Mouse (Mus musculus): Measurements from ENCODE around the gene Prss22. TPM values are rescaled to one million over a fixed set of nuclear protein-coding genes. Genes with fewer than 3 reads are reported as not detected.

The Prss22 gene
- total and polyA plus RNA-seq, 2 experiments from 2014 or later = not detected

- Histone ChIP-seq H3K4me1 (ENCODE audit: insufficient read depth, low read length) (no peaks in the 10 kb centered on the region), H3K36me3 (ENCODE audit: insufficient read depth, low read length) (no peaks in the 10 kb centered on the region), H3K27ac (ENCODE audit: low read depth, low read length) (no peak overlapping the region), H3K9me3 (ENCODE audit: low read length) (no peaks in the 10 kb centered on the region), H3K27me3 (ENCODE audit: insufficient read depth, low read length) (no peaks in the 10 kb centered on the region), H3K4me3 (ENCODE audit: low read depth, low read length) (no peak overlapping the region), H3K4me2 (ENCODE audit: low read depth, low read length, poor library complexity, severe bottlenecking) (no peak overlapping the region), H3K9ac (replicated peaks; ENCODE audit: low read length, poor library complexity, severe bottlenecking) (no peak overlapping the region)
- no peak for ATAC-seq (ENCODE audit: low FRiP score)
- 71% methylated on average over 7 of the region's 7 CpGs for WGBS
- TF ChIP-seq CTCF (IDR thresholded peaks at IDR 0.05) = no peak
- no peak for DNase-seq (ENCODE audit: low spot score)
Observed at GRCm38 (mm10) chr17:23994667-23995066, 3.2 kb downstream of the Prss22 start.

- peak; percentile 95 for DNase-seq (ENCODE audit: low spot score)
- Histone ChIP-seq H3K27ac (ENCODE audit: low read depth, low read length) (0 out of 2 replicates have a peak overlapping the region, but pooled peaks have one; percentile 44), H3K27me3 (ENCODE audit: insufficient read depth, low read length) (no peaks in the 10 kb centered on the region), H3K9ac (replicated peaks; ENCODE audit: low read length, poor library complexity, severe bottlenecking) (peak overlapping the region; percentile 59), H3K4me3 (ENCODE audit: low read depth, low read length) (peak overlapping the region; percentile 23; the same call in 1 of the 2 replicates), H3K9me3 (ENCODE audit: low read length) (no peaks in the 10 kb centered on the region), H3K4me2 (ENCODE audit: low read depth, low read length, poor library complexity, severe bottlenecking) (peak overlapping the region; percentile 56), H3K36me3 (ENCODE audit: insufficient read depth, low read length) (no peaks in the 10 kb centered on the region), H3K4me1 (ENCODE audit: insufficient read depth, low read length) (no peaks in the 10 kb centered on the region)
- WGBS = 9% methylated on average over 31 of the region's 31 CpGs
- peak; percentile 83 for ATAC-seq (ENCODE audit: low FRiP score)
- TF ChIP-seq CTCF (IDR thresholded peaks at IDR 0.05) = peak; percentile 86
Observed at GRCm38 (mm10) chr17:23993559-23994428, 4.1 kb downstream of the Prss22 start.

DNA sequence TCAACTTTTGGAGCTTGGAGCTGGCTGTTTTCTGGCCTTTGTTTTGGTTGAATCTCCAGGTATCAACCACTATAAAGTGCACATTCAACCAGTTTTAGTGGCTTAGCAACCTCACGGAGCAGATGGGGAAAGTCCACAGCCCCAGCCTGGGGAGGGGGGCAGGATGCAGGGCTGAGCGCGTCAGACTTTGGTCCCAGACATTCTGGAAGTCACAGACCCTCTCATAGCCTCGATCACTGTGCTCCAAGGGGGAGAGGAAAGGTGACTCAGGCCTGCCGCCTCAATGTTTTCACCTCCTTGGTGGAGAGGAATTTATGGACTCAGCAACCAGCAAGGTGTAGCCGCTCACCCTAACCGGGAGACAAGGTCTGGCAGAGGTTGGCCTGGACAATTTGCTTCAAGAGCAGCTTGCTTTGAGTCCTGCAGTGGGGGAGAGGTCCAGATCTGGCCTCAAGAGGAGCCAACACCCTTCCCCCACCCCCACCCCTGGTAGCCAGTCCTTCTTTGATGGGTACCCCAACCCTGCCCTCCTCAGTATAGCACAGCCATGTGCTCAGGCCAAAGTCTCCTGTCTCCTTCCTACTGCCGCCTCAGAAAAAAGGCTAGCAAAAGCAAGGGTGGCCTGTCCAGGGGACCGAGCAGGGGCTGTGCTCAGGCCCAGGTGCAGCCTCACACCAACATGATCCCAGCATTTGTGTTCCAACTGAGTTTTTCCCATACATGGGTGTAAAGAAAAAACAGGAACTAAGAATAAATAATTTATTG lies 4.9 kb downstream of the Prss22 start:
- no peaks in the 10 kb centered on the region for H3K4me1 ChIP-seq (ENCODE audit: insufficient read depth, low read length)
- no peaks in the 10 kb centered on the region for H3K27me3 ChIP-seq (ENCODE audit: insufficient read depth, low read length)
- TF ChIP-seq CTCF (IDR thresholded peaks at IDR 0.05) = no peak
- no peak overlapping the region for H3K4me3 ChIP-seq (ENCODE audit: low read depth, low read length)
- peak overlapping the region; percentile 44; the same call in 1 of the 2 replicates for H3K27ac ChIP-seq (ENCODE audit: low read depth, low read length)
- no peaks in the 10 kb centered on the region for H3K36me3 ChIP-seq (ENCODE audit: insufficient read depth, low read length)
- no peak for DNase-seq (ENCODE audit: low spot score)
- H3K4me2 ChIP-seq (ENCODE audit: low read depth, low read length, poor library complexity, severe bottlenecking) = peak overlapping the region; percentile 56
- H3K9me3 ChIP-seq (ENCODE audit: low read length) = no peaks in the 10 kb centered on the region
- H3K9ac ChIP-seq (replicated peaks; ENCODE audit: low read length, poor library complexity, severe bottlenecking) = no peak overlapping the region
- 69% methylated on average over 9 of the region's 9 CpGs for WGBS
- peak; percentile 68 for ATAC-seq (ENCODE audit: low FRiP score)

DNA sequence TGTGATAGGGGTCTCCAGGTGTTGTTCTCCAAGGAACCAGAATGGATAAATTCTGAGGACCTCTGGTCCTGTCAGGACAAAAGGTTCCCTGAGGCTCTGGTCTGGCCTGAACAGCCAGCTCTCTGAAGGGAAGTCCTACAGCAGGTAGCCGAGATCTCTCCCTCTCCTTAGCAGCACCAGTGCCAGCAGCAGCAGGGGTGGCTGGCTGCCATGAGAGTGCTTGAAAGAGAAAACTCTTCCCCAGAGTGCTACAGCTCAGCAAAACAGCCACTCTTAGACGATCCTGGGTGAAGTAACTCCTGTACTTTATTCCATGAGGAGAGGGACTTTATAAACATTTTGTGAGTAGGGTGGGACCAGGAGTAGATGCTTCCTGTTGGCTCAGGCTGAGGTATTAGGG lies 8.1 kb downstream of the Prss22 start:
- TF ChIP-seq CTCF (IDR thresholded peaks at IDR 0.05) = no peak
- WGBS = 48% methylated on average over 2 of the region's 2 CpGs

GRCm38 (mm10) chr17:23984989-23985388 lies 12.9 kb downstream of the Prss22 start:
- no peak for ATAC-seq (ENCODE audit: low FRiP score)
- Histone ChIP-seq H3K4me1 (ENCODE audit: insufficient read depth, low read length) (no peaks in the 10 kb centered on the region), H3K4me3 (ENCODE audit: low read depth, low read length) (no peak overlapping the region), H3K27me3 (ENCODE audit: insufficient read depth, low read length) (no peaks in the 10 kb centered on the region), H3K27ac (ENCODE audit: low read depth, low read length) (no peak overlapping the region), H3K9ac (replicated peaks; ENCODE audit: low read length, poor library complexity, severe bottlenecking) (no peak overlapping the region), H3K9me3 (ENCODE audit: low read length) (no peaks in the 10 kb centered on the region), H3K4me2 (ENCODE audit: low read depth, low read length, poor library complexity, severe bottlenecking) (no peak overlapping the region), H3K36me3 (ENCODE audit: insufficient read depth, low read length) (no peaks in the 10 kb centered on the region)
- DNase-seq (ENCODE audit: low spot score) = no peak
- WGBS = 83% methylated on average over 1 of the region's 1 CpGs
- TF ChIP-seq CTCF (IDR thresholded peaks at IDR 0.05) = no peak

More for the DNA sequence above, 8.1 kb downstream of the Prss22 start:
- H3K9ac ChIP-seq (replicated peaks; ENCODE audit: low read length, poor library complexity, severe bottlenecking) = no peak overlapping the region
- no peaks in the 10 kb centered on the region for H3K9me3 ChIP-seq (ENCODE audit: low read length)
- H3K4me1 ChIP-seq (ENCODE audit: insufficient read depth, low read length) = no peaks in the 10 kb centered on the region
- H3K36me3 ChIP-seq (ENCODE audit: insufficient read depth, low read length) = no peaks in the 10 kb centered on the region
- no peak overlapping the region for H3K4me3 ChIP-seq (ENCODE audit: low read depth, low read length)
- no peak for DNase-seq (ENCODE audit: low spot score)
- no peak overlapping the region for H3K4me2 ChIP-seq (ENCODE audit: low read depth, low read length, poor library complexity, severe bottlenecking)
- ATAC-seq (ENCODE audit: low FRiP score) = no peak
- H3K27ac ChIP-seq (ENCODE audit: low read depth, low read length) = no peak overlapping the region
- H3K27me3 ChIP-seq (ENCODE audit: insufficient read depth, low read length) = no peaks in the 10 kb centered on the region

DNA sequence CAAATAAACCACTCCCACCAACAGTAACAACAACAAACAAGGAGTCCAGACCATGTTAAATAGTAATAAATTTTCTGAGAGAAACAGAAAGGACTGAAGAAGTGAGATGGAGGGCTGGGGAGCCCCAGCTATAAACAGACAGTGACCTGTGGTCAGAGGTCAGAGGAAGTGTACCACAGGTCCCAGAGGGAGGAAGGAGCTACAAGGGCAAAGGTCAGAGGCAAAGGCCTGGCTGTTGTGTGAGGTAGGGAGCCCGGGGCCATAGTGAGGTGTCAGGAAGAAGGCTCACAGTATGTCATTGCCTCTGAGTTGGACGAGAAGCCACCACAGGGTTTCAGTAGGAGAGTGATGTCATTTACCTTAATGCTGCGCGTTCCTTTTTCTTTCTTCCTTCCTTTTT lies 15.0 kb downstream of the Prss22 start:
- no peak for DNase-seq (ENCODE audit: low spot score)
- TF ChIP-seq CTCF (IDR thresholded peaks at IDR 0.05) = no peak
- Histone ChIP-seq H3K36me3 (ENCODE audit: insufficient read depth, low read length) (no peaks in the 10 kb centered on the region), H3K9ac (replicated peaks; ENCODE audit: low read length, poor library complexity, severe bottlenecking) (no peak overlapping the region), H3K4me3 (ENCODE audit: low read depth, low read length) (no peak overlapping the region), H3K9me3 (ENCODE audit: low read length) (no peaks in the 10 kb centered on the region), H3K27ac (ENCODE audit: low read depth, low read length) (no peak overlapping the region), H3K27me3 (ENCODE audit: insufficient read depth, low read length) (no peaks in the 10 kb centered on the region), H3K4me2 (ENCODE audit: low read depth, low read length, poor library complexity, severe bottlenecking) (no peak overlapping the region), H3K4me1 (ENCODE audit: insufficient read depth, low read length) (no peaks in the 10 kb centered on the region)
- 70% methylated on average over 4 of the region's 4 CpGs for WGBS
- no peak for ATAC-seq (ENCODE audit: low FRiP score)

Measured in midbrain, postnatal 0 days (tissue).